Mouse (Mus musculus): ENCODE data around the gene Rhot2. TPM values are rescaled to one million over a fixed set of nuclear protein-coding genes. Genes with fewer than 3 reads are reported as not detected.

Rhot2 gene
- polyA plus RNA-seq (2014; fragmentation: Nextera tagmentation; extraction: Ambion mirVana) = 13.0 and 21.7 TPM in 2 replicates

DNA sequence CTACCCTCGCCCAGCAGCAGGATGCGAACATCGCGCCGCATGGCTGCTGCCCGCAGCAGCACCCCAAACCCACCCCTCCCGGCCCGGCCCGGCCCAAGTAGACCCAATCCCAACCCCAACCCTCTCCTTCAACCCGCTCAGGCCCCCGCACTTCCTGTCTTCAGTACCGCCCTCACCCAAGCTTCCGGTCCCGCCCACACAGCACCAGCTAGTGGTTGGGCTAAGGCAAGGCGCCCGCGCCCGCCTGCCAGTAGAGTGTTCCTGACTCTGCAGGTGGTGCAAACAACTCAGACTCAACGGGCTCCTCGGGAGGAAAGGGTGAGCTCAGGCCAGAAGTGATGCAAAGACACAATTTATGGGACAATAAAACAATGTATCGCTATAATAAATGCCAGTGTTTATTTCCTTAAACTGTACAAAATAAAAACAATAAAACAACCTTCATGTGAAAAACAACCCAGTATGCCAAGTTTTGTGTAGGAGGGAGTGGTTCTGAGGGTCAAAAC is at the start of gene Rhot2:
Gene Rhot2, minus strand, starts transcription at position 456 of the 506 bp plus-strand sequence.
- H3K9ac ChIP-seq (ENCODE audit: low read depth, low read length) = peak within 1 kb of the TSS; percentile 87
- H3K9me3 ChIP-seq (ENCODE audit: control insufficient read depth, low read length) = no peaks in the 10 kb centered on the region
- H3K4me2 ChIP-seq (replicated peaks; ENCODE audit: low read depth, low read length) = peak within 1 kb of the TSS; percentile 91
- peak within 1 kb of the TSS; percentile 79; the same call in 1 of the 2 replicates for H3K27ac ChIP-seq (ENCODE audit: low read depth, low read length)
- no peaks in the 10 kb centered on the region for H3K27me3 ChIP-seq (ENCODE audit: control insufficient read depth, insufficient read depth, low read length)
- peak; percentile 92 for ATAC-seq (ENCODE audit: low FRiP score, low TSS enrichment)
- under 1% methylated on average over 21 of the region's 21 CpGs for WGBS
- H3K4me1 ChIP-seq (ENCODE audit: control insufficient read depth, insufficient read depth, low read length) = peaks cover 8% of the 10 kb centered on the region
- peaks cover 56% of the 10 kb centered on the region for H3K36me3 ChIP-seq (ENCODE audit: control insufficient read depth, insufficient read depth, low read length)
- peak within 1 kb of the TSS; percentile 90 for H3K4me3 ChIP-seq (ENCODE audit: low read length)

GRCm38 (mm10) chr17:25893975-25894617 is 49.4 kb upstream of the Rhot2 start:
- ATAC-seq (ENCODE audit: low FRiP score, low TSS enrichment) = peak; percentile 81
- Histone ChIP-seq H3K4me1 (ENCODE audit: control insufficient read depth, insufficient read depth, low read length) (peaks cover 6% of the 10 kb centered on the region; the same call in 1 of the 2 replicates), H3K9ac (ENCODE audit: low read depth, low read length) (no peak overlapping the region), H3K9me3 (ENCODE audit: control insufficient read depth, low read length) (no peaks in the 10 kb centered on the region), H3K4me3 (ENCODE audit: low read length) (no peak overlapping the region), H3K27me3 (ENCODE audit: control insufficient read depth, insufficient read depth, low read length) (no peaks in the 10 kb centered on the region), H3K4me2 (replicated peaks; ENCODE audit: low read depth, low read length) (no peak overlapping the region), H3K27ac (ENCODE audit: low read depth, low read length) (no peak overlapping the region), H3K36me3 (ENCODE audit: control insufficient read depth, insufficient read depth, low read length) (peaks cover 10% of the 10 kb centered on the region; the same call in 1 of the 2 replicates)
- 35% methylated on average over 2 of the region's 2 CpGs for WGBS

- Histone ChIP-seq H3K4me2 (replicated peaks; ENCODE audit: low read depth, low read length) (no peak overlapping the region), H3K9ac (ENCODE audit: low read depth, low read length) (no peak overlapping the region), H3K4me3 (ENCODE audit: low read length) (no peak overlapping the region), H3K9me3 (ENCODE audit: control insufficient read depth, low read length) (no peaks in the 10 kb centered on the region), H3K27me3 (ENCODE audit: control insufficient read depth, insufficient read depth, low read length) (no peaks in the 10 kb centered on the region), H3K4me1 (ENCODE audit: control insufficient read depth, insufficient read depth, low read length) (no peaks in the 10 kb centered on the region), H3K36me3 (ENCODE audit: control insufficient read depth, insufficient read depth, low read length) (peaks cover 34% of the 10 kb centered on the region; the same call in 1 of the 2 replicates), H3K27ac (ENCODE audit: low read depth, low read length) (no peak overlapping the region)
- no peak for ATAC-seq (ENCODE audit: low FRiP score, low TSS enrichment)
- WGBS = 86% methylated on average over 3 of the region's 3 CpGs
These were observed 44.2 kb upstream of the Rhot2 start for GRCm38 (mm10) chr17:25888837-25889236.

DNA sequence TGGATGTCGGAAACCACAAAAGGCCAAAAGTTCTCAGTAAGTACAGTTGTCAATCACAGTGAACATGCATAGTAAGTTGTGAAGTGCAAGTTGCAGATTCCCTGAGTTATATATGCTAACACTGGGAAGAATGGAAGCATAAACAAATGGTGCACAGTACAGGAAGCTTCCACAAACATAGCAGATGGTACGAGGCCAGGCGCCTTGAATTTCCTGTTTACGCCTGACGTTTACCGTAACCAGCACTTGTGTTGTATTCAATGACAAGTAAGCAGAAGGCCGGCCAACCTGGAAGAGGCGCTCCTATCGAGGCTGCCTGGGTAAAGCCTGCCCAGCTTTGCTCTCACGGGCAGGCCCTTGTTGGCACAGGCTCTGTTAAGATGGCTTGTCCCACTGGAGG is 42.8 kb upstream of the Rhot2 start:
- Histone ChIP-seq H3K9me3 (ENCODE audit: control insufficient read depth, low read length) (no peaks in the 10 kb centered on the region), H3K27me3 (ENCODE audit: control insufficient read depth, insufficient read depth, low read length) (no peaks in the 10 kb centered on the region), H3K4me1 (ENCODE audit: control insufficient read depth, insufficient read depth, low read length) (no peaks in the 10 kb centered on the region), H3K4me2 (replicated peaks; ENCODE audit: low read depth, low read length) (no peak overlapping the region), H3K27ac (ENCODE audit: low read depth, low read length) (no peak overlapping the region), H3K9ac (ENCODE audit: low read depth, low read length) (no peak overlapping the region), H3K36me3 (ENCODE audit: control insufficient read depth, insufficient read depth, low read length) (peaks cover 46% of the 10 kb centered on the region; the same call in 1 of the 2 replicates), H3K4me3 (ENCODE audit: low read length) (no peak overlapping the region)
- 91% methylated on average over 10 of the region's 10 CpGs for WGBS
- no peak for ATAC-seq (ENCODE audit: low FRiP score, low TSS enrichment)

- no peak overlapping the region for H3K9ac ChIP-seq (ENCODE audit: low read depth, low read length)
- no peak overlapping the region for H3K4me3 ChIP-seq (ENCODE audit: low read length)
- H3K9me3 ChIP-seq (ENCODE audit: control insufficient read depth, low read length) = no peaks in the 10 kb centered on the region
- no peak for ATAC-seq (ENCODE audit: low FRiP score, low TSS enrichment)
- H3K27me3 ChIP-seq (ENCODE audit: control insufficient read depth, insufficient read depth, low read length) = no peaks in the 10 kb centered on the region
- no peaks in the 10 kb centered on the region for H3K4me1 ChIP-seq (ENCODE audit: control insufficient read depth, insufficient read depth, low read length)
- no peak overlapping the region for H3K27ac ChIP-seq (ENCODE audit: low read depth, low read length)
- H3K36me3 ChIP-seq (ENCODE audit: control insufficient read depth, insufficient read depth, low read length) = peaks cover 53% of the 10 kb centered on the region; the same call in 1 of the 2 replicates
- no peak overlapping the region for H3K4me2 ChIP-seq (replicated peaks; ENCODE audit: low read depth, low read length)
These were observed 42.2 kb upstream of the Rhot2 start for GRCm38 (mm10) chr17:25886806-25887205.

DNA sequence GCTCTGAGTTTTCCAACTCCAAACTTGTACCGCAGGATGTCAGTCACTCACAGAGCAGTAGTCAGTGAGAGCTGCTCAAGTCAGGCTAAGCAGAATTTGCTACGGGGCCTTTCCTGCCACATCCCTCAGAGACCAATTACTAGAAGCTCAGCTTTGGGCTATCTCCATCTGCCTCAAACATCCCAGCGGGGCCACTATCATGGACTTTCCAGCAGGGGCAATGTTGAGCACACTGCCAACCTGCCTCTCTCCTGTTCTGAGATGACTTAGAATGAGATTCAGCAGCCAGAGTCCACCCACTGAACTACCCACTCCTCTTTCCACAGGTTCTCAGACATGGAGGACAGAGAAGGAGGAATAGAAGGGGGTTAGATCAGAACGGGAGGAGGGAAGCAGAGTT is 41.0 kb upstream of the Rhot2 start:
- Histone ChIP-seq H3K27ac (ENCODE audit: low read depth, low read length) (no peak overlapping the region), H3K36me3 (ENCODE audit: control insufficient read depth, insufficient read depth, low read length) (peaks cover 54% of the 10 kb centered on the region; the same call in 1 of the 2 replicates), H3K9me3 (ENCODE audit: control insufficient read depth, low read length) (no peaks in the 10 kb centered on the region), H3K9ac (ENCODE audit: low read depth, low read length) (no peak overlapping the region), H3K4me2 (replicated peaks; ENCODE audit: low read depth, low read length) (no peak overlapping the region), H3K4me3 (ENCODE audit: low read length) (no peak overlapping the region), H3K4me1 (ENCODE audit: control insufficient read depth, insufficient read depth, low read length) (peaks cover 9% of the 10 kb centered on the region; the same call in 1 of the 2 replicates), H3K27me3 (ENCODE audit: control insufficient read depth, insufficient read depth, low read length) (no peaks in the 10 kb centered on the region)
- ATAC-seq (ENCODE audit: low FRiP score, low TSS enrichment) = no peak; the same call in 1 of the 2 replicates
- WGBS = 65% methylated on average over 4 of the region's 4 CpGs

DNA sequence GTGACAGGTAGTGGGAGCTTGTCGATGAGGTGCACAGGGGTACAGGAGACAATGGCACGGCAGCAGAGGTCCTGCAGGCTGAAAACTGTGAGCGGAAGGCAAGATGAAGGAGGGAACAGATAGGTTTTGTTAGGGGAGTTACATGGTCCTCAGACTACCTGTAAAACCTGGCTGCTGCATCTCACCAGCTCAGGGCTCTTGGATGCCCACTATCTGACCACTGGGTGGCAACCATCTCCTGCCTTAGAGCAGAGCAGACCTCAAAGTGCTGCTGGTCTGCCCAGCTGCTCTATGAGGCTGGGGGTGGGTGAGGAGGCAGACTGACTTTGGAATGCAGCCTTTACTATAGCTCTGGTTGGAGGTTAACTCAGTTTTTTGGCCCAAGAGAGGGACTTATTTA is 39.2 kb upstream of the Rhot2 start:
- no peak overlapping the region for H3K27ac ChIP-seq (ENCODE audit: low read depth, low read length)
- H3K36me3 ChIP-seq (ENCODE audit: control insufficient read depth, insufficient read depth, low read length) = peaks cover 49% of the 10 kb centered on the region; the same call in 1 of the 2 replicates
- no peak overlapping the region for H3K4me2 ChIP-seq (replicated peaks; ENCODE audit: low read depth, low read length)
- WGBS = 94% methylated on average over 3 of the region's 3 CpGs
- ATAC-seq (ENCODE audit: low FRiP score, low TSS enrichment) = no peak
- H3K4me3 ChIP-seq (ENCODE audit: low read length) = no peak overlapping the region
- H3K4me1 ChIP-seq (ENCODE audit: control insufficient read depth, insufficient read depth, low read length) = peaks cover 17% of the 10 kb centered on the region
- no peaks in the 10 kb centered on the region for H3K27me3 ChIP-seq (ENCODE audit: control insufficient read depth, insufficient read depth, low read length)
- H3K9ac ChIP-seq (ENCODE audit: low read depth, low read length) = no peak overlapping the region
- no peaks in the 10 kb centered on the region for H3K9me3 ChIP-seq (ENCODE audit: control insufficient read depth, low read length)

GRCm38 (mm10) chr17:25883268-25883667 is 38.6 kb upstream of the Rhot2 start:
- no peaks in the 10 kb centered on the region for H3K9me3 ChIP-seq (ENCODE audit: control insufficient read depth, low read length)
- no peaks in the 10 kb centered on the region for H3K27me3 ChIP-seq (ENCODE audit: control insufficient read depth, insufficient read depth, low read length)
- no peak overlapping the region for H3K27ac ChIP-seq (ENCODE audit: low read depth, low read length)
- 88% methylated on average over 8 of the region's 8 CpGs for WGBS
- peaks cover 17% of the 10 kb centered on the region for H3K4me1 ChIP-seq (ENCODE audit: control insufficient read depth, insufficient read depth, low read length)
- ATAC-seq (ENCODE audit: low FRiP score, low TSS enrichment) = no peak
- no peak overlapping the region for H3K4me3 ChIP-seq (ENCODE audit: low read length)
- no peak overlapping the region for H3K4me2 ChIP-seq (replicated peaks; ENCODE audit: low read depth, low read length)
- peaks cover 51% of the 10 kb centered on the region for H3K36me3 ChIP-seq (ENCODE audit: control insufficient read depth, insufficient read depth, low read length)
- H3K9ac ChIP-seq (ENCODE audit: low read depth, low read length) = no peak overlapping the region

GRCm38 (mm10) chr17:25882306-25882705 is 37.7 kb upstream of the Rhot2 start:
- WGBS = 23% methylated on average over 5 of the region's 5 CpGs
- no peaks in the 10 kb centered on the region for H3K9me3 ChIP-seq (ENCODE audit: control insufficient read depth, low read length)
- H3K27ac ChIP-seq (ENCODE audit: low read depth, low read length) = 0 out of 2 replicates have a peak overlapping the region, but pooled peaks have one; percentile 26
- H3K27me3 ChIP-seq (ENCODE audit: control insufficient read depth, insufficient read depth, low read length) = no peaks in the 10 kb centered on the region
- H3K36me3 ChIP-seq (ENCODE audit: control insufficient read depth, insufficient read depth, low read length) = peaks cover 51% of the 10 kb centered on the region
- H3K4me1 ChIP-seq (ENCODE audit: control insufficient read depth, insufficient read depth, low read length) = peaks cover 17% of the 10 kb centered on the region
- no peak overlapping the region for H3K9ac ChIP-seq (ENCODE audit: low read depth, low read length)
- no peak for ATAC-seq (ENCODE audit: low FRiP score, low TSS enrichment)
- H3K4me3 ChIP-seq (ENCODE audit: low read length) = no peak overlapping the region
- no peak overlapping the region for H3K4me2 ChIP-seq (replicated peaks; ENCODE audit: low read depth, low read length)
